In the genomic region with DNA sequence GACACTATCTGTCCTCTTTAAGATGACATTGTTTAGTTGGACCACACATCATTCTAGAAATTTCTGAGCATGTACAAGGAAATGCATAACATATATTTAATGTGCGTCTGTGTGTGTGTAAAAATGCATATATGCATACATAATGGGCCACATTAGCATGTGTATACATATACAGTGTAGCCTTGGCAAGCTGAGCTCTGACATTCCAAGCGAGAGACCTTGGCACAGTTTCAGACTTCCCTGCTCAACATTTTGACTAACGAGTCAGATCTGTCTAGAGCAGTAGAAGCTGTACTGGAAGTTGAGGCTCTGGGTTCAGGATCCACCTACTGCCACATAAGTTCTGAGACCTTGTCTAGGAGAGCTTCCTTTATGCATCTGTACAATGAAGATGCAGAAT, we compare ENCODE assay signal across 21 mouse cellular contexts. TPM values are rescaled to one million over a fixed set of nuclear protein-coding genes. Genes with fewer than 3 reads are reported as not detected.
DNase-seq lines count a peak whose midpoint lies in the region; ATAC-seq and TF ChIP-seq lines count a peak whose summit lies in the region.
"Had no signal": no experiment of that assay in that cellular context is flagged by ENCODE, and none has a peak within 500 bp of the region (broad histone marks: within the 10 kb centered on the region; RNA-seq: fewer than 3 reads in every experiment).

No protein-coding gene starts in this region.

- H3K27me3 ChIP-seq in hindbrain, embryonic 12.5 days = no peaks in the 10 kb centered on the region
- no peaks in the 10 kb centered on the region for H3K27me3 ChIP-seq in hindbrain, embryonic 14.5 days (ENCODE audit: control insufficient read depth, insufficient read depth, low read length)
- no peaks in the 10 kb centered on the region for H3K27me3 ChIP-seq in lung, postnatal 0 days (replicated peaks; ENCODE audit: insufficient read depth, low read length)
- H3K27me3 ChIP-seq in forebrain, embryonic 15.5 days = no peaks in the 10 kb centered on the region
- no peaks in the 10 kb centered on the region for H3K27me3 ChIP-seq in limb, embryonic 15.5 days
- H3K27me3 ChIP-seq: kidney, embryonic 15.5 days; midbrain, embryonic 15.5 days had no signal

- H3K4me2 ChIP-seq in hindbrain, embryonic 12.5 days (replicated peaks) = no peak overlapping the region
- H3K4me2 ChIP-seq in hindbrain, embryonic 14.5 days (replicated peaks) = no peak overlapping the region
- no peak overlapping the region for H3K4me2 ChIP-seq in lung, postnatal 0 days (replicated peaks; ENCODE audit: low read depth, low read length)
- no peak overlapping the region for H3K4me2 ChIP-seq in forebrain, embryonic 15.5 days (replicated peaks)
- H3K4me2 ChIP-seq in limb, embryonic 15.5 days = no peak overlapping the region
- H3K4me2 ChIP-seq: kidney, embryonic 15.5 days; midbrain, embryonic 15.5 days had no signal

- no peak overlapping the region for H3K27ac ChIP-seq in hindbrain, embryonic 12.5 days
- no peak overlapping the region for H3K27ac ChIP-seq in hindbrain, embryonic 14.5 days
- 0 out of 2 replicates have a peak overlapping the region, but pooled peaks have one; percentile 32 for H3K27ac ChIP-seq in lung, postnatal 0 days (ENCODE audit: low read length)
- no peak overlapping the region for H3K27ac ChIP-seq in forebrain, embryonic 15.5 days (replicated peaks)
- 0 out of 2 replicates have a peak overlapping the region, but pooled peaks have one; percentile 23 for H3K27ac ChIP-seq in limb, embryonic 15.5 days
- H3K27ac ChIP-seq: heart, adult 2 months; hindbrain, embryonic 10.5 days; midbrain, embryonic 15.5 days had no signal

- 0 out of 2 replicates have a peak, but pooled peaks have one; percentile 48 for ATAC-seq in hindbrain, embryonic 12.5 days (ENCODE audit: low FRiP score)
- ATAC-seq in hindbrain, embryonic 14.5 days (ENCODE audit: low FRiP score) = no peak
- no peak for ATAC-seq in lung, postnatal 0 days
- peak; percentile 70 for ATAC-seq in forebrain, embryonic 15.5 days (replicated peaks)
- no peak for ATAC-seq in limb, embryonic 15.5 days (ENCODE audit: insufficient number of reproducible peaks, low FRiP score, low TSS enrichment, low read depth)
- ATAC-seq: inflammation-experienced regulatory T-cells, adult 6 months; liver, postnatal 0 days; midbrain, embryonic 15.5 days had no signal

- H3K9me3 ChIP-seq in hindbrain, embryonic 12.5 days (replicated peaks) = no peaks in the 10 kb centered on the region
- no peaks in the 10 kb centered on the region for H3K9me3 ChIP-seq in hindbrain, embryonic 14.5 days (ENCODE audit: control insufficient read depth, low read length)
- no peaks in the 10 kb centered on the region for H3K9me3 ChIP-seq in lung, postnatal 0 days (ENCODE audit: low read length)
- no peaks in the 10 kb centered on the region for H3K9me3 ChIP-seq in forebrain, embryonic 15.5 days
- no peaks in the 10 kb centered on the region for H3K9me3 ChIP-seq in limb, embryonic 15.5 days
- H3K9me3 ChIP-seq: hindbrain, embryonic 10.5 days; kidney, embryonic 15.5 days; midbrain, embryonic 15.5 days had no signal

- TF ChIP-seq CTCF in lung, postnatal 0 days (IDR thresholded peaks at IDR 0.05) = no peak

- H3K9ac ChIP-seq in hindbrain, embryonic 12.5 days = no peak overlapping the region
- no peak overlapping the region for H3K9ac ChIP-seq in hindbrain, embryonic 14.5 days
- H3K9ac ChIP-seq in lung, postnatal 0 days (replicated peaks; ENCODE audit: low read depth) = no peak overlapping the region
- no peak overlapping the region for H3K9ac ChIP-seq in forebrain, embryonic 15.5 days (replicated peaks)
- no peak overlapping the region for H3K9ac ChIP-seq in limb, embryonic 15.5 days
- H3K9ac ChIP-seq: kidney, embryonic 15.5 days; liver, postnatal 0 days; midbrain, embryonic 15.5 days had no signal

- H3K36me3 ChIP-seq in hindbrain, embryonic 12.5 days = no peaks in the 10 kb centered on the region
- no peaks in the 10 kb centered on the region for H3K36me3 ChIP-seq in hindbrain, embryonic 14.5 days (replicated peaks; ENCODE audit: control insufficient read depth, insufficient read depth)
- H3K36me3 ChIP-seq in lung, postnatal 0 days (ENCODE audit: insufficient read depth, low read length) = no peaks in the 10 kb centered on the region
- no peaks in the 10 kb centered on the region for H3K36me3 ChIP-seq in forebrain, embryonic 15.5 days
- no peaks in the 10 kb centered on the region for H3K36me3 ChIP-seq in limb, embryonic 15.5 days
- H3K36me3 ChIP-seq: hindbrain, embryonic 10.5 days; kidney, embryonic 15.5 days; midbrain, embryonic 15.5 days had no signal

- no peak for TF ChIP-seq EP300 in lung, postnatal 0 days (IDR thresholded peaks at IDR 0.05)

- no peak for DNase-seq in hindbrain, embryonic 14.5 days (ENCODE audit: low spot score)
- DNase-seq in lung, postnatal 0 days (ENCODE audit: low spot score) = no peak
- no peak for DNase-seq in lung, postnatal 14 days
- DNase-seq in right cerebral cortex, postnatal 10 days (ENCODE audit: low spot score in 2 of 2) = no peak
- no peak for DNase-seq in right cerebral cortex, adult 18-20 months
- DNase-seq: B cell, adult 2 months; cerebellum, adult 2 months; cerebellum, postnatal 36 days; gastrocnemius, postnatal 25 days; heart, adult 2 months; liver, postnatal 0 days; right cerebral cortex, postnatal 4 days; thymus, postnatal 36 days had no signal

- no peak overlapping the region for H3K4me3 ChIP-seq in hindbrain, embryonic 12.5 days
- H3K4me3 ChIP-seq in hindbrain, embryonic 14.5 days (replicated peaks; ENCODE audit: low read length) = no peak overlapping the region
- no peak overlapping the region for H3K4me3 ChIP-seq in lung, postnatal 0 days (ENCODE audit: low read depth, low read length)
- H3K4me3 ChIP-seq in forebrain, embryonic 15.5 days = no peak overlapping the region
- no peak overlapping the region for H3K4me3 ChIP-seq in limb, embryonic 15.5 days
- H3K4me3 ChIP-seq: heart, adult 2 months; hindbrain, embryonic 10.5 days; kidney, embryonic 15.5 days; midbrain, embryonic 15.5 days; myocyte had no signal

- H3K4me1 ChIP-seq in hindbrain, embryonic 12.5 days = peaks cover 5% of the 10 kb centered on the region; the same call in 1 of the 2 replicates
- H3K4me1 ChIP-seq in hindbrain, embryonic 14.5 days (replicated peaks; ENCODE audit: control insufficient read depth, insufficient read depth, low read length) = no peaks in the 10 kb centered on the region
- H3K4me1 ChIP-seq in lung, postnatal 0 days (ENCODE audit: insufficient read depth, low read depth, low read length) = no peaks in the 10 kb centered on the region
- H3K4me1 ChIP-seq in forebrain, embryonic 15.5 days = peaks cover 11% of the 10 kb centered on the region
- peaks cover 13% of the 10 kb centered on the region for H3K4me1 ChIP-seq in limb, embryonic 15.5 days
- H3K4me1 ChIP-seq: hindbrain, embryonic 10.5 days; midbrain, embryonic 15.5 days had no signal

- WGBS in hindbrain, embryonic 12.5 days = 73% methylated on average over 3 of the region's 3 CpGs
- WGBS in hindbrain, embryonic 14.5 days = 48% methylated on average over 3 of the region's 3 CpGs
- WGBS in lung, postnatal 0 days = 24% methylated on average over 3 of the region's 3 CpGs
- 18% methylated on average over 3 of the region's 3 CpGs for WGBS in forebrain, embryonic 15.5 days
- whole genome bisulfite sequencing in limb, embryonic 15.5 days = 34% methylated on average over 3 of the region's 3 CpGs

RNA-seq across cellular contexts. Expression of a gene that starts 17.0 kb away (rescaled TPM):
- 15.9 and 16.8 TPM in 2 replicates for polyA plus RNA-seq in hindbrain, embryonic 12.5 days (2016; fragmentation: Nextera tagmentation; extraction: Ambion mirVana)
- 6.0 and 6.8 TPM in 2 replicates for polyA plus RNA-seq in hindbrain, embryonic 14.5 days (2014; fragmentation: Nextera tagmentation; extraction: Ambion mirVana)
- 34.9 and 37.5 TPM in 2 replicates for polyA plus RNA-seq in lung, postnatal 0 days (2015; fragmentation: Nextera tagmentation; extraction: Ambion mirVana)
- 6.9 and 8.0 TPM in 2 replicates for polyA plus RNA-seq in forebrain, embryonic 15.5 days (2015; fragmentation: Nextera tagmentation; extraction: Ambion mirVana)
- 26.8 and 31.6 TPM in 2 replicates for polyA plus RNA-seq in limb, embryonic 15.5 days (2015; fragmentation: Nextera tagmentation; extraction: Ambion mirVana)

Comparison
In these comparisons a context has a peak if more than half of its experiments do, and no peak if none do; other contexts are left out.
1. ATAC-seq: peak in hindbrain, embryonic 12.5 days (single experiment) and forebrain, embryonic 15.5 days (single experiment); none in hindbrain, embryonic 14.5 days (single experiment), lung, postnatal 0 days (single experiment) and limb, embryonic 15.5 days (single experiment).
2. H3K27ac ChIP-seq: peak in lung, postnatal 0 days (single experiment) and limb, embryonic 15.5 days (single experiment); none in hindbrain, embryonic 12.5 days (single experiment), hindbrain, embryonic 14.5 days (single experiment) and forebrain, embryonic 15.5 days (single experiment).